Mouse (Mus musculus): ENCODE data around the gene Prodh2.
"Not testable (repeated sequence)": the region's sequence is repeated elsewhere in the genome, so short reads cannot be mapped to it uniquely, and the experiment has no call there.

Prodh2 gene

DNA sequence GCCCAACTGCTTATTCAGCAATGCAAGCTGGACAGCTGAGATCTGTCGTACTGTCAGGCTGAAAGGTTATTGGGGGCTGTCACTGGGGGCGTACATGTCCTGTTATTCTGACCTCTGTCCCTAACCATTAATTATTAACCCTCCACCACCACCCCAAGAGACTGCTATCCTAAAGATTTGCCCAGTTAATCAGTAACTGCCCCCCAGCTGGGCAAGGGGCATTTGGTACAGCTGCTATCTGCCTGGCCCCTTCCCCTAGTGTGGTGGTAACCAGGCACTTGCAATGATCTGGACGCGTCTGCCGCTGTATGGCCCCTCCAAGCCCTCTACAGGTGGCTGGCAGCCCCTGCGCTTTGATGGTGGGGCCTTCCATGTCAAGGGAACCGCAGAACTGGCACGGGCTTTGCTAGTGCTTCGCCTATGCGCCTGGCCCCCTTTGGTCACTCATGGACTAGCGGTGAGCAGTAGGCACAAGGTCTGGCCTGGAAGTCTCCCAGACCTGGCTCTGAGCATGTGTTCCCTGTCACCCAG, at the start of gene Prodh2:
TSS of gene Prodh2 (plus strand) at position 222 of the 531 bp plus-strand sequence.
- no peak for DNase-seq (ENCODE audit: low read depth, low spot score)

DNA sequence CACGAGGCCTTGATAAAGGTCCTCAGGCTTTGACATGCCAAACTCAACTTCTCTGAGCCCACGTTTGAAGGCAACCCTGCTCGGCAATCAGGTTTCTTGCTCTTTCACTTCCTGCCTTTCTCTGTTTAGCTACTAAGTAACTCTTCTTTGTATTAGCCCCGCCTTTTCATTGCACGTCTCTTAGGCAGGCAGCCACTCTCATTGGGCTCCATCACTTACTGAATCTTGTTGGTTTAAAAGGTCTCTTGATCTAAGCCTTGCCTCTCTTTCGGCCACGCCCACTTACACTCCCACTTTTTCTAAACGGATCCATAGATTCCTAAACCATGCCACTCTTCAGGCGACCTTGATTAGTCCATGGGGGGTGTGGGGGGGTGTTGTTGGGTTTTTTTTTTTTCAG, 49.7 kb upstream of the Prodh2 start:
- DNase-seq (ENCODE audit: low read depth, low spot score): no peak

DNA sequence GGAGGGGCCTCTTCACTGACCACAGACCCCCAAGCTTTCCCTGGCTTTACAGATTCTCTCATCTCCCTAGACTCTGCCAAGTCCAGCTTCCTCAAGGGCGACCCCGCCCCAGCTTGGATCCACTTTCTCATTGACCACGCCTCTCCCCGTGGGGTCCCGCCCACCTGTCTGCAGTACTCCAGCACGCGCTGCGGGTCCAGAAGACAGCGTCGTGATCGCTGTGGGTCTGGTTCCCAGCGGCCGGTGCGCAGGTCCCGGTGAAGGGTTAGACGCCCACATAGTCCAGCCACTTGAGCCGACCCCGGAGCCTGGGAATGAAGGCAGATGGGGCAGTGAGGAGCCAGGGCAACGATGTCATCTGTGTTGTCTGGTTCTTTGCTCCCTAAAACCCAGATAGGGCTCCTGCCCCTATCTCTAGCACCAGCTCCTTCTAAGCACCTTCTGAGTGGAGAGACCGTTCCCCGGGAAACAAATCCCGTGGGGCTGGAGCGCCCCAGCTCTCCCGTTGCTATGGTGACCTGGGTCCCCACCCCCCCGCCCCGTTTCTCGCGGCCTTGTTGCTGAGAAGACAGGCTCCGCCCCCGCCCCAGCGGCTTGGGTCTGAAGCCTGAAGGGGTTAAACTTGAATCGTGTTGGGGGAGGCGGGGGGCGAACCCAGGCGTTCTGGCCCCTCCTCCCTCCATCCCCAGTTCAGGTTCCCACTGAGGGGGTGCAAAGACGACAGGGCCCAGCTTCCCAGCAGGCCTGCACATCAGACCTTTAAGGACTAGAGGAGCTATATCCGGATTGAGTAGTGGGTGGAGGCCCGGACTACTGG, 49.1 kb upstream of the Prodh2 start:
- no peak for DNase-seq (ENCODE audit: low read depth, low spot score)

DNA sequence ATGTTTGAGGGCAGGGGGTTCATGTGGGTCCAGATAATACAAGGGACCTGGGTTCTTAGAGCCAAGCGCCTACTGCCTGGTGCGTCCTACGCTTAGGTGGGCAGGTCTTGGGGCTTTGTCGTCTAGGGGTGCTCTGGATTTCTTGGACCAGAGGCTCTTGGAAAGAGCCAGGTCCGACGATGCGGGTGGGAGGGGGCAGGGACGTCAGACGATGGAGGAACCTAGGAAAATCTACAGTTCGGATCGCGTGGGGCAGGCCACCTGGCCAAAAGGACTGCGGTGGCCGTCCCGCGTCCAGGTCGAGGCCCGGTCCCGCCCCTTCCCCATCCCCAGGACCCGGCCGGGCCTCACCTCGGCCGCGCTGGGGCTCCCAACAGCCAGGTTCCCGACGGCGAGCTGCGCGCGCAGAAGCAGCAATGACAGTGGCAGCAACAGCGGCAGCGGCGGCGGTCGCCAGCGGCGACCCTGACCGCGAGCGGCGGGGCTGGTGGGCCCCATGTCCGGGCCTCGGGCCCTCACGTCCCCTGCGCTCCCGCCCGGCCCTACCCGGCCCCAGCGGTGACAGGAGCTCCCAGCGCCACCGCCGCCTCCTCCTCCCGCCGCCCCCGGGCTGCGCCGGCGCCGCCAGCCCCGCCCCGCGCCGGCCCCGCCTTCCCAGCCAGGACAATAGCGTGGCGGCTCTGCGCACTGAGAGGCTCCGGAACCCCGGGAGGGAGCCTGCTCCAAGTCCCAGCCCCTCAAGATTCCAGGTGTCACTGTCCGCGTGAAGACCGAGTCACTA, 48.3 kb upstream of the Prodh2 start, which contains the start of gene Aplp1:
TSS of gene Aplp1 (minus strand) at position 565 of the 781 bp plus-strand sequence.
- peak; percentile 42 for DNase-seq (ENCODE audit: low read depth, low spot score)

DNA sequence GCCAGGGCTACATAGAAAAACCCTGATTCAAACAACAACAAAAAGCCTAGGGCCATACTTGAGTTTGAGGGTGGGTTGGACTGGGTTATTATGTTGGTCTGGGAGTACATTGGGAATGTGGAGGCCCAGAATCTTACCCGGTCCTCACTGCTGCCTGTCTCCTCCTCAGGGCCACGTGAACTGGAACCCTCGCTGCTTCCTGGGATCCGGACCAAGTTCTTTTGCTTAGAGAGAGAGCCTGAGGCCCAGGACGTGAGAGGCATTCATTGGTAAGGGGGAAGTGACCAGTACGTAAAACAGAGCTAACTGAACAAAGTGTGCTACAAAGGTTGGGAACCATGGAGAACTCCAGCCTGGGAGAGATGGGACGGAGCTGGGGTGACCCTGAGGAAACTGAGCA, 43.2 kb upstream of the Prodh2 start:
- no peak for DNase-seq (ENCODE audit: low read depth, low spot score)

DNA sequence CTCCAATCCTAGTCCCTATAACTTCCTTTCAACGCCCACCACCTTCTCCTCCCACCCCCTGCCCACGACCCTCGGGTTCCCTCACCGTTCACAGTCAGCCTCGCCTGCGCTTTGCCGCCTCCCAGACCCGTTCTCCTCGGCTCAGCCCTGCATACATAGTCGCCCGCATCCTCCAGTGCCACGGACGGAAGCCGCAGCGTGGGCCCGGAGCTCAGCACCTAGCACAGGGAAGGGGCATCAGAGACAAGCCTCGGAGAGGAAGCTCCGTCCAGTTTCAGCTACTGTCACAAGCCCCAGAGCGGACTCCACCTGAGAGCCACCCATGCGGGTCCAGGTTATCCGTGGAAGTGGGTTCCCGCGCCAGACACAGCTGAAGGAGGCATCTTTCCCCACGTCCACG, 40.1 kb upstream of the Prodh2 start:
- no peak for DNase-seq (ENCODE audit: low read depth, low spot score)

DNA sequence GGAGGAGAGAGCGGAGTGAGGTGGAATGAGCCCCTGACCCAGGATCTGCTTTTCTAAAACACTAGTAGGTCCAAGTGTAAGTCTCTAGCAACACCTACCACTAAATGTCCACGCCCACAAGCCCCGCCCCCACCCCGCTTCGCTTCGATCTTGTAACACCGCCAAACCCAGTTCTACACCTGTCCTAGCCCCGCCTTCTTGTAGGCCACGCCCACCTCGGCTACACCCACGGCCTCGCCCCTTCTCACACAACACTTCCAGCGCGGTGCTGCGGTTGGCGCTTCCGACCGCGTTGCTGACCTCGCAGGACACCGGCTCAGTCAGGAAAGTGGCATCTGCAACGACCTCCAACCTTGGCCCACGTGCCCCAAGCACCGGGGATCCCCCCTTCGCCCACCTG, 39.7 kb upstream of the Prodh2 start:
- no peak for DNase-seq (ENCODE audit: low read depth, low spot score)

DNA sequence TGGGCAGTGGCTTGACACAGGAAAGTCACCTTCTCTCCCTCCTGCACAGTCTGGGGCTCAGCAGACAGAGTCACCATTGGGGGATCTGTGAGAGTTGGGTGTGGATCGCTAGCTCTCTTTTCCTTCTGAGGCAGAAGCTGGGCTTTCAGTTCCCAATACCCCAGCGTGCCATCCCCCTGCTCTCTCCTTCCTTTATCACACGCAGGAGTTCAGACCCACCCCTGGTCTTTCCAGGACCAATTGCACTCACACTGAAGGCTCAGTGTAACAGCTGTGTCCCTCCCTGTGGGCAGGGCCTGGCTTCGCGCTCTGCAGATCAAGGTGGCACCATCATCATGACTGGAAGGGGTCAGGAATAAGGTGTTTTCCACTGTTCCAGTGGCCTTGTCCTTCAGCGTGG, 39.2 kb upstream of the Prodh2 start:
- DNase-seq (ENCODE audit: low read depth, low spot score): no peak

DNA sequence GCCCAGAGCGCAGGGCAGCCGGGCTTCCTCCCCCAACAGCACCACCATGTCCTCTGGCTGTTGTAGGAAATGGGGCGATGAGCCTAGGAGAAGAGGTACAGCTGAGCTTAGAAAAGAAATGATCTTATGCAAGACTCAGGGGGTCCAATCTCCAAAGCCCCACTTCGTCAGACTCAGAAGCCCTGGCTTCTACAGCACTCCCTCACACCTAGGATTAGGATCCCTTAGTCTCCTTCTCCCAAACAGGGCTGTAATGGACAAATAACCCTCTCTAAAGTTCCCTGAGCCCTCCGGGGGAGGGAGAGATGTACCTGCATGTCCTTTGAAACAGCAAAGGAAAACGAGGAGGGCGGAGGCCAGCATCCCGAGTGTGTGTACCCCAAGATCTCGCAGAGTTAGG, 36.9 kb upstream of the Prodh2 start:
- DNase-seq (ENCODE audit: low read depth, low spot score): no peak

DNA sequence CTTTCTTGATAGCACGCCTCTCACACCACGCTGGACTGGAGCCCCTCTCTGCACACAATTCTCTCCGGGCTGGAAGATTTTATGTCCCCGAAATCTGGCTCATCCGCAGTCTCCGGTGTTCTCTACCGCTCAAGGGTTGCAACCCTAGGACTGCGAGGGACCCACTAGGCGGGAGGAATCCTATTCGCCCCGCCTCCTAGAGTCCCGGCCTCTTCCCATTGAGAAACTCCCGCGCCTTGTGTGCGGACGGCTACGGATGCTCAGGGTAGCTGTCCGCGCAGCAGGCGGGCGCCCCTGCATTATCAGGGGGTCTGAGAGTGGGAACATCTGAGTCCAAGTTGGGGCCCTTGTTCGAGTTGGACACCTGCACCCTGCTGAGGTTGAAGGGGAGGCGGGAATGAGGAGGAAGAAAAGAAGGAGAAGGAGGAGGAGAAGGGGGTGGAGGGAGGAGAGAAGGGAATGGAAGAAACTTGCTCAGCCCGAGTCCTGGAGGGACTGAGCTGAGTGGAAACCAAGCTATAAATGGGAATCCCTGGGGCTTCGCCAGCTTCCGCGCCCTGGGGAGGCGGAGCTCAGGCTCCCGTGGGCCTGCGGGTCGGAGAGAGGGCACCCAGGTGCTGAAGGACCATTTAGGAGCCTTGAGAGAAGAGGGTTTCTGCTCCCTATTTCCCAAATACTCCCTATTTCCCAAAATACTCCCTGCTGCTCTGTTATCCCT, 36.4 kb upstream of the Prodh2 start:
- DNase-seq (ENCODE audit: low read depth, low spot score): no peak

DNA sequence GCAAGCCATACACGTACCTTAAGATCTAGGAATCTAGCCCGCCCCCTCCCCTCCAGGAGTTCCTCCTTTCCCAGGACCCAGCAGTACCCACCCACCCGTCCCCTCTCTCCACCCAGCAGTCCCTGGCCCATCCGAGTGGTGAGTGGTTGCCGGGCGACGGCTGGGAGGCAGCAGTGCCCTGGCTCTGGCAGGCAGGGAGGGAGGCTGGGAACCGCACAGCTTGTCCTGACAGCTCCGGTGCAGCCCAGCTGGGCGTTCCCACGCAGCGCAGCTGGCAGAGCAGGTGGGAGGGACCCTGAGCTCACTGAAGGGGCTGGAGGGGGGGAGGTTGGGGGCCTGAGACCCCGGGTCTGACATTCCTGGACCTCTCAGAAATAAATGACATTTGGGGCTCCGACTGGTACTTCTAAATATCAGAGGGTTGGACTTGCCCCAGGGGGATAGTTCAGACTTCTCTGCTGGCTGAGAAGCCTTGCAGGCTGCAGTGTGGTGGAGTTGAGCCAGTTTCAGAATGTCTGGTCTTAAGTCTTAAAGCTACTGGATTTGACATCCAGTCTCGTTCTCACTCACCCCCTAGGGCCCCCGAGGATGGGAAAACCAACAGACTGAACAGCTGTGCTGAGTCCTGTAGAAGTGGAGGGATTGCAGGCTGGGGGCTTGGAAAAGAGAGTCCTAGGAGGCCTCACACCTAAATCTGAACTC, 35.6 kb upstream of the Prodh2 start, which contains the start of the genes Kirrel2 and Nphs1:
TSS of gene Kirrel2 (minus strand) at position 62 of the 702 bp plus-strand sequence.
TSS of gene Nphs1 (plus strand) at position 687 of the 702 bp plus-strand sequence.
- no peak for DNase-seq (ENCODE audit: low read depth, low spot score)

DNA sequence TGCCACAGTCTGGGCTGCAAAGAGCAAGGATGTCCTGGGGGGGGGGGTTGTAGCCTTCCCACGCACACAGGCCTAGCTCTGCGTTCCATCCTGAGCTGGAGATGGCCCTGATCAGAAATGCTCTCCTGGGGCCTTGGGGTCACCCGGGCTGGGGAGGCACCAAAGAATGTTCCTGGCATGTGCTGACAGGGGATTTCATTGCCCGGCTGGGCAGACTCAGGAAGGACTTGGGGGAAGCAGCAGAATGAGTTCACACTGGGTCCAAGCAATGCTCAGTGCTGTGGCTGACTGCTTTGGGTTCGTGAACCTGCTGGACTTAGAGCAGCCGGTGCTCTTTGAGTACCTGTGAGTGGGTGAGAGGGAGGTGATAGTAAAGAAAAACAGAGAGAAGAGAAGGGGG, 33.9 kb upstream of the Prodh2 start:
- no peak for DNase-seq (ENCODE audit: low read depth, low spot score)

DNA sequence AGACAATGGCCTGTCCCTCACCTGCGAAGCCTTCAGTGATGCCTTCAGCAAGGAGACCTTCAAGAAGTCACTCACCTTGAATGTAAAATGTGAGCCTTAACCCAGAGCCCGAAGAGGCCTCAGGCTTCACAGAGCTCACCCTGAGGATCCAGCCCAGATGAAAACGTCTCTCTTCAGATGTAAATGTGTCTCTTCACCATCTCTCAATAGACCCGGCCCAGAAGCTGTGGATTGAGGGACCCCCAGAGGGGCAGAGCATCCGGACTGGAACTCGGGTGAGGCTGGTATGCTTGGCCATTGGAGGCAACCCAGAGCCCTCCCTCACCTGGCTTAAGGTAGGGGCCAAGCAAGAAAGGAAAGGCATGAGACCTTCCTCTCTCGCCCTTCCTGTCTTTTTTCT, 29.9 kb upstream of the Prodh2 start:
- DNase-seq (ENCODE audit: low read depth, low spot score): no peak

DNA sequence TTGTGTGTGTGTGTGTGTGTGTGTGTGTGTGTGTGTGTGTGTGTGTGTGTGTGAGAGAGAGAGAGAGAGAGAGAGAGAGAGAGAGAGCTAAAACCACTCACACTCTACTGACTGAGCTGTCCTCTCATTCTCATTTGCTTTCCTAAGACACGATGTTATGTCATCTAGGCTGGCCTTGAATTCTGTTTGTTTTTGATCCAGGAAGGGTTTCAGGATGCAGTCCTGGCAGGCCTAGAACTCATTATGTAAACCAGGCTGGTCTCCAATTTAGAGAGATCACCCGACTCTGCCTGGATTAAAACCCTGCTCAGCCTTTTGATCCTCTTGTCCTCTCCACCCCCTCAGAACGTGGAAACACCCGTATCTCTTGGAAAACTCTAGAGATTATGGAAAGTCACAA, 29.4 kb upstream of the Prodh2 start:
- no peak for DNase-seq (ENCODE audit: low read depth, low spot score)

DNA sequence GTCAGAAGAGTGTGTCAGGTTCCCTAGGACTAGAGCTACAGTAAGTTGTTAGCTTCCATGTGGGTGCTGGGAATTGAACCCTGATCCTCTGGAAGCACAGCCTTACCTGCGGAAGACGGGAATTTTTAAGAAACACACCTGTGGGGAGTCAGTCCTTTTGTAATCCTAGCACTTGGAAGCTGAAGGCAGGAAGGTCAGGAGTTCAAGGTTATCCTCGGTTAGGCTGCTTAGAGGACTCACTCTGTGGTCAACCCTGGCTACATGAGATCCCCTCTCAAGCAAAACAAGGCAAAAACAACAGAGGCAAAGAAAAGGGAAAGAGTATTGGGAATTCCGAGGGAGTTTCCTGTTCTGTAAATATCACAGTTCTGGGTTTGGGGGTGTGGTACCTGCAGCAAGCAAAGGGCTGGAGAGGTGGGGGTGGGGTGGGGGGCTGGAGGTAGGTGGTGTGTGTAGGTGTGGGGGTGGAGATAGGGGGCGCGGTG, 28.6 kb upstream of the Prodh2 start:
- DNase-seq (ENCODE audit: low read depth, low spot score): no peak

DNA sequence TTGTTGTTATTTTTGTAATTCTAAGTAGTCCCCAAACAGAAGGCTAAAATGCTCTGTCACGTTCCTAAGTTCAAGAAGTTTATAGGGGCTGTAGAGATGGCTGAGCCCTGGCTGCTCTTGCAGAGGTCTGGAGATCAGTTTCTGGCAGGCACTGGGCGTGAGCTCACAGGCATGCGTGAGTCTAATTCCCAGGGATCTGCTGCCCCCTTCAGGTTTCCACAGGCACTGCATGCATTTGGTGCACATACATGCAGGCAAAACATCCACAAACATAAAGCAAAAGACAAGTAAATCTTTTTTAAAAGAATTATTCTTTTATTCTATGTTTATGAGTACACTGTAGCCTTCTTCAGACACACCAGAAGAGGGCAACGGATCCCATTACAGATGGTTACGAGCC, 21.0 kb upstream of the Prodh2 start:
- DNase-seq (ENCODE audit: low read depth, low spot score): peak; percentile 25

DNA sequence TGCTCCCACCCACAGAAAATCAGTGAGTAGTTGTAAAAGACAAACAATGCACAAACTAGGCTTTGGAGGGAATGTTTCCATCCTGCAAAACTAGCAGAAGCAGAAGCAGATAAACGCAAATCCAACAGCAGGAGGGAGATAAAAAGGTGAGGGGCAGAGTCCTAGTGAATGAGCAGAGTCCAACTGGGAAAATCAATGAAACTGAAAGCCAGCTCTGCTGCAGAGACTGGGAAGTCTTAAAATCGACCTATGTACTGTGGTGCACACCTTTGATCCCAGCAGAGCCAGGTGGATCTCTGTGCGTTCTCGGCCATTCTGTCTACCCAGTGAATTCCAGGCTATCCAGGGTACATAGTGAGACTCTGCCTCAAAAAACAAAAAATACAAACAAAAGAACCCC, 18.4 kb upstream of the Prodh2 start:
- DNase-seq (ENCODE audit: low read depth, low spot score): no peak

DNA sequence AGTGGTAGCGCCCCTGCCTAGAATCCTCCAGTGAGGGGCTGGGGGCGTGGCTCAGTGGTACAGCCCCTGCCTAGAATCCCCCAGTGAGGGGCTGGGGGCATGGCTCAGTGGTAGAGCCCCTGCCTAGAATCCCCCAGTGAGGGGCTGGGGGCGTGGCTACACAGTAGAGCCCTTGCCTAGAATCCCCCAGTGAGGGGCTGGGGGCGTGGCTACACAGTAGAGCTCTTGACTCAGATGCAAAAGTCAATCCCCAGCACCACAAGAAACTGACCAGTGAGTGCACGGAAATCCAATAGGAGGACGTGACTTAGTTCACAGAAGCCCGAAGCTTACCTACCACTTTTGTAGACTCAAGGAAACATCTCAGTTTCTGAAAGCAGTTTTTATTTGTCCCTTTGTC, 17.3 kb upstream of the Prodh2 start:
- DNase-seq (ENCODE audit: low read depth, low spot score): not testable (repeated sequence)

DNA sequence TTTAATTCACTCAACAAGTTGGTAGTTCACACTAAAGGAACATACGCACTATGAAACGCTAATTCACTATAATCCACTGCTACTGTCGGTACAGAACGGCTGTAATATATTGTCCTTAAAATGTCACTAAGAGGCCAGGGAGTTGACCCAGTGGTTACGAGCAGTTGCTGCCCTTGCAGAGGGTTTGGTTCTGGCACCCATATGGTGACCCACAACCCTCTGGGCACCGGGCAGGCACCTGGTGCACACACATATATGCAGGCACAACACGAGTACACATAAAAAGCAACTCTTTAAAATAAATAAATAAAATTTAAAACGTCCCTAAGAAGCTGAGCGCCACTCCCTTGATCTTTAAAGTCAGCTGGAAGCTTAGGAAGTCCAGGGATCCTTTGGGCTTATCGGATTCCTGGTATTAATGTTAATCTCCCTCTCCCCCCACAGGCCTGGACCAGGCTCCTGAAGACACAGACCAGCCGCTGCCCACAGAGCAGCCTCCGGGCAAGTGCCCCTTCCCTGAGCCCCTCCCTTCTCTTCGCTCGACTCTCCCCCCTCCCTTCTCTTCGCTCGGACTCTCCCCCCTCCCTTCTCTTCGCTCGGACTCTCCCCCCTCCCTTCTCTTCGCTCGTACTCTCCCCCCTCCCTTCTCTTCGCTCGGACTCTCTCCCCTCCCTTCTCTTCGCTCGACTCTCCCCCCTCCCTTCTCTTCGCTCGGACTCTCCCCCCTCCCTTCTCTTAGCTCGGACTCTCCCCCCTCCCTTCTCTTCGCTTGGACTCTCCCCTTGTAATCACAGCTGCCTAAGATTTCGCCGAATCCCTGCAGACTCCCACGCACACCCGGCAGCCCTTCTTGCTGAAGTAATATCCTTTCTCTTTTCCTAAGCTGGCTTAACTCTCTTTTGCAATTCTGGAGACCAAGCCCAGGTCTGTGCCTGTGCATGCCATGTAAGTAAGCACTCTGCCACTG, 15.7 kb upstream of the Prodh2 start:
- peak; percentile 68 for DNase-seq (ENCODE audit: low read depth, low spot score)

DNA sequence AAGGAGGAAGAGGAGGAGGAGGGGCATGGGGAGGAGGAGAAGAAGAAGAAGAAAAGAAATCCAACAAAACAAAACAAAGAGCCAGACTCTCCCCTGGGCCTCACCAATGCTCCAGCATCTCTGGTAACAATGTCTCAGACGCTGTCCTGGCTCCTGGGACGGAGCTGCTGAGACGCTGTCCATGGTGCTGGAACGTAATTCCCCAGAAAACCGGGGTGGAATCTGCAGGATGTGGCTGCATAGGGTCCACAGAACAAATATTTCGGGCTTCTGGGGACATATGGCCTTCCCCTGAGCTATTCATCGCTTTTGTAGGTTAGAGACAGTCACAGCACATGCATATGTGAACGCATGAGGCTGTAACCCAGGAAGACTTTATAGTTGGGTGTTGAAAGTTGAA, 9.2 kb upstream of the Prodh2 start:
- no peak for DNase-seq (ENCODE audit: low read depth, low spot score)
